Mouse (Mus musculus) liver, embryonic 14.5 days (tissue): ENCODE measurements around the gene Cep85l. TPM values are rescaled to one million over a fixed set of nuclear protein-coding genes. Genes with fewer than 3 reads are reported as not detected.

Experiments
- ATAC-seq: fragments of 200-750 bp; cut with Nextera tagmentation; 2 replicates; pipeline ENCODE4 v1.8.0; 2017; ENCODE audit warnings: moderate number of reproducible peaks, mild to moderate bottlenecking, moderate library complexity; ENCODE audit not compliant: insufficient read depth
- DNase-seq, 3 experiments: peaks; one replicate each; pipeline ENCODE4 v3.0.0-alpha.2; 2012 to 2013; ENCODE audit warnings: low read depth in 3 of 3, low spot score in 3 of 3
- H3K27ac ChIP-seq: fragments of 300-500 bp; sonication (generic); 2 replicates; pipeline ENCODE4 v1.5.1; 2014; ENCODE audit warnings: moderate library complexity, mild to moderate bottlenecking, control low read depth, inconsistent platforms
- H3K27me3 ChIP-seq: fragments of 300-500 bp; sonication (generic); 2 replicates; pipeline ENCODE4 v1.6.1; 2014; ENCODE audit warnings: mild to moderate bottlenecking, low read length, moderate library complexity; ENCODE audit not compliant: control insufficient read depth, insufficient read depth
- H3K36me3 ChIP-seq: fragments of 300-500 bp; sonication (generic); replicated peaks from 2 replicates; pipeline ENCODE4 v1.6.1; 2014; ENCODE audit warnings: low read depth; ENCODE audit not compliant: control insufficient read depth, insufficient read depth
- H3K4me1 ChIP-seq, 2 experiments: fragments of 200-500 bp in 1 of 2; fragments of 300-500 bp in 1 of 2; sonication (generic) in 1 of 2; replicated peaks; 2 replicates each; pipeline ENCODE4 v1.6.1; 2012 to 2014; ENCODE audit warnings: antibody characterized with exemption in 1 of 2, inconsistent platforms in 1 of 2, low read length in 1 of 2; ENCODE audit not compliant: control insufficient read depth in 2 of 2, insufficient read depth in 2 of 2
- H3K4me2 ChIP-seq: fragments of 300-500 bp; sonication (generic); 2 replicates; pipeline ENCODE4 v1.6.1; 2014; ENCODE audit warnings: low read depth, mild to moderate bottlenecking, control low read depth, moderate library complexity
- H3K4me3 ChIP-seq, 2 experiments: fragments of 200-500 bp in 1 of 2; fragments of 300-500 bp in 1 of 2; sonication (generic) in 1 of 2; 2 replicates each; pipeline ENCODE4 v1.5.1; 2012 to 2014; ENCODE audit warnings: low read depth in 2 of 2, low read length in 2 of 2, mild to moderate bottlenecking in 2 of 2, control low read depth in 1 of 2, inconsistent platforms in 1 of 2, moderate library complexity in 1 of 2; ENCODE audit not compliant: insufficient read depth in 1 of 2
- H3K9ac ChIP-seq: fragments of 300-500 bp; sonication (generic); replicated peaks from 2 replicates; pipeline ENCODE4 v1.6.1; 2014; ENCODE audit warnings: mild to moderate bottlenecking, control low read depth, moderate library complexity
- H3K9me3 ChIP-seq: fragments of 300-500 bp; sonication (generic); 2 replicates; pipeline ENCODE4 v1.6.1; 2016; ENCODE audit warnings: low read length, mixed read lengths; ENCODE audit not compliant: control insufficient read depth
- CTCF ChIP-seq: IDR thresholded peaks from 2 replicates; pipeline ENCODE4 v1.5.1; 2016; ENCODE audit warnings: antibody characterized with exemption, low read depth, control low read depth
- EP300 ChIP-seq: IDR thresholded peaks from 2 replicates; pipeline ENCODE4 v1.6.1; 2016; ENCODE audit warnings: antibody characterized with exemption, low read depth
- WGBS: fragments of 180-500 bp; shearing (Covaris S2); extraction: QIAGEN DNeasy Blood & Tissue Kit; methylation state at CpG from one replicate; pipeline ENCODE4 v1.1.7; 2014; ENCODE audit not compliant: insufficient replicate concordance; 5-methylcytosine and 5-hydroxymethylcytosine counted together
- polyA plus RNA-seq, 2 experiments: library from polyadenylated mRNA; depleted of rRNA in 1 of 2; stranded (reverse) in 1 of 2; unstranded in 1 of 2; fragments of >200 nt; fragmentation: Nextera tagmentation in 1 of 2; extraction: Ambion mirVana in 1 of 2; gene quantifications; 2 replicates each; pipeline versions ENCODE4 v1.2.1 to v1.2.3; 2012 to 2014

The Cep85l gene
- polyA plus RNA-seq, 2 experiments, result 1.2 to 1.8 TPM

- Histone ChIP-seq H3K27me3 (no peaks in the 10 kb centered on the region), H3K9ac (no peak overlapping the region), H3K27ac (no peak overlapping the region; the same call in 1 of the 2 replicates), H3K9me3 (no peaks in the 10 kb centered on the region), H3K4me3 (no peak overlapping the region), H3K4me2 (peak overlapping the region; percentile 18; the same call in 1 of the 2 replicates), H3K36me3 (no peaks in the 10 kb centered on the region), H3K4me1 (peaks cover 4 to 5% of the 10 kb centered on the region in 2 experiments; a peak in 3 of 4 replicates)
- ATAC-seq (no peak), DNase-seq (peak in 1 of 3 experiments; percentile 26)
- TF ChIP-seq EP300 (no peak), CTCF (no peak)
- WGBS, result 56% methylated on average over 7 of the region's 7 CpGs
Measured at GRCm38 (mm10) chr10:53382696-53383365, 3.1 kb upstream of the Cep85l start.

- under 1% methylated on average over 58 of the region's 59 CpGs for WGBS
- no peaks in the 10 kb centered on the region for H3K27me3 ChIP-seq
- H3K9me3 ChIP-seq, result no peaks in the 10 kb centered on the region
- ATAC-seq (peak; percentile 80), DNase-seq (peak in 2 of 3 experiments; percentile 10 to 26)
- no peak overlapping the region for H3K27ac ChIP-seq
- H3K4me1 ChIP-seq, result peaks cover 4 to 7% of the 10 kb centered on the region in 2 experiments; a peak in 3 of 4 replicates
- H3K4me3 ChIP-seq, result peak overlapping the region; percentile 80 to 86
- TF ChIP-seq CTCF (no peak), EP300 (no peak)
- H3K4me2 ChIP-seq, result peak overlapping the region; percentile 83
- H3K9ac ChIP-seq, result peak overlapping the region; percentile 83
- H3K36me3 ChIP-seq, result no peaks in the 10 kb centered on the region
Measured at GRCm38 (mm10) chr10:53378981-53379708, 602 bp downstream of the Cep85l start.

- no peak for DNase-seq
- peak overlapping the region in 1 of 2 experiments; percentile 86; a peak in 2 of 4 replicates for H3K4me3 ChIP-seq
Measured at GRCm38 (mm10) chr10:53378296-53378695, 1.5 kb downstream of the Cep85l start.

DNA sequence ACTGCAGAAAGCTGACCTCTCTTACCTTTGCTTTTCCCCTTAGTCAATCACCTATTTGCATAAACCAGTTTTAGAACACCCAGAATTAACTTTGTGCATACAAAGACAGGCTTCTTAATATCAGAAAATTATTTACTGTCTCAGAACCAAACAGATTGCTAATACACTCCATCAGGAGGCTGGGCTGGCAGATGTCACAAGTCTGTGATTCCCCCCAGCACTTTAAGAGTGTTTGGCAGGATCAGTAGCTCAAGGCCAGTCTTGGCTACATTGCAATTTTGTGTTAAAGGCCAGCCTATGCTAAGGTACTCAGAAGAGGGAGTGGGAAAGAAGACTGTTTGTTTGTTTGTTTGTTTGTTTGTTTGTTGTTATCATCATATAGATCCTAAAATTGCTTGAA lies 2.7 kb downstream of the Cep85l start:
- Histone ChIP-seq H3K4me2 (no peak overlapping the region), H3K9ac (no peak overlapping the region), H3K4me3 (no peak overlapping the region), H3K27ac (no peak overlapping the region), H3K9me3 (no peaks in the 10 kb centered on the region), H3K27me3 (no peaks in the 10 kb centered on the region), H3K4me1 (peaks cover 4 to 7% of the 10 kb centered on the region in 2 experiments; a peak in 3 of 4 replicates), H3K36me3 (no peaks in the 10 kb centered on the region)
- DNase-seq (no peak), ATAC-seq (no peak)
- TF ChIP-seq EP300 (no peak), CTCF (no peak)

More at GRCm38 (mm10) chr10:53378296-53378695, 1.5 kb downstream of the Cep85l start:
- Histone ChIP-seq H3K4me1 (peaks cover 4 to 7% of the 10 kb centered on the region in 2 experiments; a peak in 3 of 4 replicates), H3K36me3 (no peaks in the 10 kb centered on the region), H3K27me3 (no peaks in the 10 kb centered on the region), H3K4me2 (peak overlapping the region; percentile 83), H3K9me3 (no peaks in the 10 kb centered on the region), H3K27ac (no peak overlapping the region), H3K9ac (no peak overlapping the region)
- no peak for ATAC-seq
- 77% methylated on average over 6 of the region's 6 CpGs for WGBS
- no peak for TF ChIP-seq CTCF
- TF ChIP-seq EP300, result no peak
